Mouse (Mus musculus) left cerebral cortex, adult 18-20 months (tissue): ENCODE measurements at regions not wholly inside any gene's neighbourhood (a gene's known extent, or its start where the extent isn't known, plus 50 kb on each side); places are given as distances from the start of the nearest gene placed in this dataset.

Experiments
- DNase-seq, 2 experiments: peaks; one replicate each; pipeline ENCODE4 v3.0.0; 2021 to 2022; ENCODE audit warnings: low spot score in 2 of 2, mixed read lengths in 1 of 2

DNA sequence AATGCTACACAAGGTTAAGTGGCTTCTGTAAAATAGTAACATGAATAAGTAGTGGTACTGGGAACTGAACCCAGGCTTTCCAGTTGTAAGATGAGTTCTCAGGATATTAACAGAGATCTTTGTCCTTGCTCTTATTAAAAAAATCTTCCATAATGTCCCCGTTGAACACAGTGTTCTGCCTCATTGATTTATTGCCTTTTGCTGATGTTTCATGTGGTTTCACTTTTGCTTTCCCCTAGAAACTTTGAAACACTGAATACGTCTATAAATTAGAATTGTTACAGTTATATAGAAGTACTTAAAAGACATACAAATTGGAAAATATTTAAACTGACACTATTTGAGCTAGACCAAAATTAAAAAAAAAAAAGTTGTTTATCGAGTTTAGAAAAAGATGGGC lies 166.8 kb upstream of the Epha7 start:
- DNase-seq: no peak

DNA sequence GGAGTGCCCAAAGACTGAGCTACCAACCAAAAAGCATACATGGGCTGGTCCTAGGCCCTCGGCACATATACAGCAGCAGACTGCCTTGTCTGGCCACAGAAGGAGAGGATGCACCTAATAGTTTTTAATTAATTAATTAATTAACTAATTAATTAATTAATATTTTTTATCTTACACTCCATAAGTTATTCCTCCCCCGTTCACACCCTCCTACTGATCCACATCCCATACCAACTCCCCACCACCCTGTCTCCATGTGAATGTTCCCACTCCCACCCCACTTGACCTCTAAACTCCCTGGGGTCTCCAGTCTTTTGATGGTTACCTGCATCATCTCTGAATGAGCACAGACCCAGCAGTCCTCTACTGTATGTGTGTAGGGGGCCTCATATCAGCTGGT lies 153.5 kb upstream of the Epha7 start:
- no peak for DNase-seq

GRCm38 (mm10) chr4:28698171-28698570 lies 114.8 kb upstream of the Epha7 start:
- DNase-seq: peak; percentile 4 to 8

GRCm38 (mm10) chr4:28700481-28700880 lies 112.5 kb upstream of the Epha7 start:
- peak; percentile 37 to 65 for DNase-seq

DNA sequence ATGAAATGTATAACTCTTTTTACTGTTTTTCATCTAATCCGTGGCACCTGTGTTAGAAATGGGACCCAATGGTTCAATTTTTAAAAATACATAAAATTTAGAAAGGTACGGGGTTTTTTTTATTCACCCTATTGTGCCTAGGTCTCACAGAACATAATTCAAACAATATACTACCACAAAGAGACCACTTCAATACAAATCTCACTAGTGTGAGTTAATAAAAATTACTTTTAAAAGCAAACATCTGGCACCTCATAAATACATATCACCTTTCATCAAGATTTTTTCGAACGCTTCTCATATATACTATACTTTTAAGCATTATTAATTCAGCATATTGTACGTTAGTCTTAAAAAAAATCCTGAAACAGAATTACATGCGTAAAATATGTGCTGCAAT lies 109.6 kb upstream of the Epha7 start:
- no peak for DNase-seq
